Mouse (Mus musculus) left cerebral cortex, adult 18-20 months (tissue): ENCODE results near the gene Rasl12. TPM values are rescaled to one million over a fixed set of nuclear protein-coding genes. Genes with fewer than 3 reads are reported as not detected.

ENCODE experiments used
- DNase-seq, 2 experiments: peaks; one replicate each; pipeline ENCODE4 v3.0.0; 2021 to 2022; ENCODE audit warnings: low spot score in 2 of 2, mixed read lengths in 1 of 2
- long read RNA-seq, 2 experiments: library from polyadenylated mRNA; stranded (forward); transcript quantifications; one replicate each; pipeline ENCODE4 v2.0.0; 2021
- total RNA-seq, 2 experiments: library from RNA; stranded (reverse); gene quantifications; 2 replicates each; pipeline ENCODE4 v1.2.3; 2021

The Rasl12 gene
- total RNA-seq: 1 to 10 TPM; 2.4 to 2.7 TPM
- long read RNA-seq, experiment 1, transcript Rasl12-201 (5 exons, 2,390 nt): major isoform, 6 of 6 reads
- long read RNA-seq, experiment 1, partial matches to known transcripts: 0 of 6 reads
- long read RNA-seq, experiment 1, other reads (novel, unspliced or antisense): 0 of 6 reads
- long read RNA-seq, experiment 2, partial matches to known transcripts: 1 of 4 reads
- long read RNA-seq, experiment 2, other reads (novel, unspliced or antisense): 0 of 4 reads

DNA sequence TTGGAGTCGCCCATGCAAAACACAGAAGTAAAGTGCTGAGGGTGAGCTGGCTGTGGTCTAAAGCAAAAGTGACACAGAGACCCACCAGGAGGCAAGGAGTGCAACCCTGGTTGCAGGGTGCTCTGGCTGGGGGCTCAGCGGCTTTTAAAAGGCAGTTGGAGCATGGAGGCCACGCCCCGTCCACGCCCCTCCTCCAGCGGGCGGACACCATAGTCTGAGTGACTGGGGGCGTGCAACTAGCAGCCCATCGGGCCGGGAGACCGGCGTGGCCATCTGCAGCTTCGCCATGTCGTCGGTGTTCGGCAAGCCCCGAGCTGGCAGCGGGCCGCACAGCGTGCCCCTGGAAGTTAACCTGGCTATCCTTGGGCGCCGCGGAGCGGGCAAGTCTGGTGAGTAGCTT lies at the start of gene Rasl12:
TSS of gene Rasl12 (plus strand) at position 228 of the 400 bp plus-strand sequence.
- DNase-seq: peak; percentile 42 to 58

DNA sequence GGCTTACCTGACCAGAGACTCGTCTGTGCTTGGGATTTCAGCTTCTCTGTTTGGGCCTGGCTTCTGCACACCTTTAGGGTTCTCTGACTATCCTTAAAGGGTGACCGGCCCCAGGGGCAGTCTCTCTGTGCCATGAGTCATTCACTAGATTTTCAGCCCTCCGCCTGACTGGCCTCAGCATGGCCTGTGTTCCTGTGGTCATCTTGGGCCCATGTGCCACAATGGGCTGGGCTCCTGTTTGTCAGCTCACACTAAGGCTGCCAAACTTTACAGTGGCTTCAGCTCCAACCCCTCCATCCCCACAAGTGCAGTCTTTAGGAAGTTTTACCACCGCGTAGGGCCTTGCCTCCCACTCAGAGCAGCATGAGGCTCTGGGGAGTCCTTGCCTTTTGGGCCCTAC lies 45.1 kb upstream of the Rasl12 start:
- no peak for DNase-seq

DNA sequence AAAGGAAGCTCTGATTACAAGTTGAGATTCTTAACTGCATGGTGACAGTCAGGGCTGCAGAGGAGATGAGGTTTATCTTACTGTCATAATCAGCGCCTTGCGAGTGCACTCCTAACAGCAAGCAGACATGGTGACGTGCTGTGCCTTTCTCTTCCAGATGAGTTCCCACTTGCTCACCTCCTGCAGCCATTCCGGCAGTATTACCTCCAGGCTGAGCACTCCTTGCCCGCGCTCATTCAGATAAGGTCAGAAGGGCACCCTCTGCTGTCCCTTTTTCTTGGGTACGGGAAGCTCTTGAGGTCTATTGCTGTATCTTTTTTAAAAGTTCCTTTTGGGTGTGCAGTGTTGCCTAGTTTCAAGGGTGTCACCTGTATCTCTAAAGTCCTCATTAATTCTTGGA lies 41.7 kb upstream of the Rasl12 start:
- DNase-seq: no peak

DNA sequence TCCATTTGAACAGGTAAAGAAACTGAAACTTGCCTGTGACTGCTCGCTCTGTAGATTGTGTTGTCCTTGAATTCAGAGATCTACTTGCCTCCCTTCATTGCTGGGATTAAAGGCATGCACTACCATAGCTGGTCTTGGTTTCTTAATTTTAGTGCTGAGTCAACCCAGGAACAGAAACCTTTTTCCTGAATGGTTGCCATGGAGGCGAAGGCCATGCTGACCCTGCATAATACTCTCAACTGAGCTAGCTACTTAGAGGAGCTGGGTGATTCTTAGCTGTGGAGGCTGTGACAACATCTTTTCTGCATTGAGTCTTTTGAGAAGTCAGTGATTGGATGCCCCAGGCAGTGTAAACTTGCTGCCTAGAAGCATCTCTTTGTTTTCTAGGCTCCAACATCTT lies 41.3 kb upstream of the Rasl12 start:
- no peak for DNase-seq

DNA sequence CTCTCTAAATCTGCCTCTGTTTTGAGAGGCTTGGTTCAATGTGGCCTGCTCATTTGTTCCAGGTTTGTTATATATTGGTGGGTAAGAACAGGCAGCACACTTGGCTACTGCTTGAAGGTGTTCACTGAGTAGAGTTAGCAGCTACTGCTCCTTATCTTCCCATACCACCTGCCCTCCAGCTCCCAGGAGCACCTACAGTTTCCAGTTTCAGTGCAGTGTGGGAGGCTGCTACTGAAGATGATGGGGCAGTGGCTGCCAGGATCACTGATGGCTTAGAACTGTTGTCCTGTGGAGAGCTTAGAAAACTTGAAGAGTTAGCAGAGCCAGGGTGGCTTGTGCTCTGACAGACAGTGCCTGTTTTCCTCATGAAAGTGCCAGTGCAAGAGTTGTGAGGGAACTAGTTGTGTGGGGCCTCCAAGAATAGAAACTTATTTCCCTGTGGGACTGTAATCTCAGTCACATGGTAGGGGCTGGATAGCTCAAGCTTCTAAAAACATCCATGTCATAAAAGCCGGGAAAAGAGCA lies 39.3 kb upstream of the Rasl12 start:
- no peak for DNase-seq

DNA sequence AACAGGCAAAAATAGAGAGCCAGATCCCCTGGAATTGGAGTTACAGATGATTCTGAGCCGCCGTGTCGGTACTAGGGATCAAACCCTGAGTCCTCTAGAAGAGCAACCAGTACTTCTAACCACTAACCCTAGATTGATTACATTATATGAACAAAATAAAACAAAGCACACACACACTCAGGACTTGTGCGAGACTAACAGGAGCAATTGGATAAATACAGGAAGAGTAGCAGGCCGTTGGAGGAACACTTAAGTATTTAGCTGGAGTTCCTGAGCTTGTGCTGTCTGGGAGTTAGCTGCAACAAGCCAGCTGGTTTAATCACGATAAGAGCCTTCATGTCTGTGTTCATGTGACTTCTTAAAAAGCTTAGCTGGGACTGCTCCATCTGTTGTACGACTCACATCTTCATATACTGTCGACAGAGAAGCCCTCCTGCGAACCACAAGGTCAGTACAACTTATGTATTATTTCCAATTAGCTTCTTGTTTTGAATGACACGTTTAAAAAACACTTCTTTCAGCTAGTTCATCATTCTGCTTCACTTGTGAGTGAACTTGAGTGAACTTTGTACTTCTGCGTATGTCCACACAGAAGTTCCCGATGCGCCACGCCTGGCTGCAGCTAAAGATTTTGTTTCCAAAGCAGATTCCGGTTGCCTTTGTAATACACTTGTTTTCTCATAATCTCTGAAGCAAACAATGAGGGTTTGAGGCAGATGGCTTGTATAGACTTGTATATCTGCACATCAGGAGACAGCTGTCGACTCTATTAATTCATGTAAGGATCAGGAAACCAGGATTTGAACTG lies 37.5 kb upstream of the Rasl12 start, which contains the start of gene Ubap1l:
TSS of gene Ubap1l (plus strand) at position 401 of the 808 bp plus-strand sequence.
- no peak for DNase-seq

DNA sequence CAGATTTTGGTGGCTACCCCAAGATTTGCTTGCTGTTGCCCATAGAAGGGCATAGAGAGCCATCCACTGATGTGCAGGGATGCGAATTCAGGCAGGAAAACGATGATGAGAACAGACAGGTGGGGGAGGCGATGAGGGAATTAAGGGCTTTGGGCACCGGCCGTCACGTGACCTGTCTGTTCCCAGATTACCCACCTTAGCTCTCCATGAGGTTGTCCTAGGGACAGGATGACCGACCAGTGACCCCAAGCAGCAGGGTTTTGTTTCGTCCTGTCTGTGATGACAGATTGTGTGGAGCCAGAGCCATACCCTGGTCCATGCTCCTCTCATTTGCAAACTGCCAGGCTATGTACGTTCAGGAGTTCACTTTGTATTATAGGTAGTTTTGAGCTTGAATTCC lies 34.6 kb upstream of the Rasl12 start:
- no peak for DNase-seq

DNA sequence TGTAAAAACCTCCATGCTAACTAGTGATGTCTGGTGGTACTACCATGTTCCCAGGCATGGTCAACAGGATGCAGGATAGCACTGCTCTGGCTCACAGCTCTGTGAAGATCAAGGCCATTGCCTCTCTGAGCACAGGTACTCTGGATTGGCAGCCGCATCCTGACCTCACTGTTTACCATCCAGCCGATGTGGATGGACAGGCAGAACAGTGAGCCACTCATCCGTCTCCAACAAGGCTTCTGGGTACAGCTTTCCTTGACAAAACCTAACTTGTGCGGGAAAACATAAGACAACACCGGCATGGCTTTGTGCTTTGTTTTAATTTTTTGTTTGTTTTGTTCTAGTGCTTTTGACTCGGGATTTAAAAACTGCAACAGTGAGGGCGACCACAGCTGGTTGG lies 32.6 kb upstream of the Rasl12 start:
- DNase-seq: no peak

DNA sequence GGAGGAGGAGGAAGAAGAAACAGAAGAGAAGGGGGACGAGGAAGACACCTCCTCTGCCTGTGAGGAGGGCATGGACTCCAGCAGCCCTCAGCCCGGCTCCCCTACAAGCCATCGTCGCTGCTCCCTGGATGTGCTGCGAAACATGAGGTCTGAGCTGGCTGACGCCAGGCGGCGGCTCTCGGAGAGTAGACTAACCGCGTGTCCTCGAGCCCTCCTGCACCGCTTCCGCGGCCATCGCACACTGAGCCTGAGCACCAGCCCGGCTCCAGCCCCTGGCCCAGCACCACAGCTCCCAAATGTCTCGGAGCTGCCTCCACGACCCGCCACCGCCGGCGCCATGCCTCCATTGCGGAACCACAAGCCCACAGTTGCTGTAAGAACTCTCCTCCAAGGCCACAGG lies 26.6 kb upstream of the Rasl12 start:
- no peak for DNase-seq

DNA sequence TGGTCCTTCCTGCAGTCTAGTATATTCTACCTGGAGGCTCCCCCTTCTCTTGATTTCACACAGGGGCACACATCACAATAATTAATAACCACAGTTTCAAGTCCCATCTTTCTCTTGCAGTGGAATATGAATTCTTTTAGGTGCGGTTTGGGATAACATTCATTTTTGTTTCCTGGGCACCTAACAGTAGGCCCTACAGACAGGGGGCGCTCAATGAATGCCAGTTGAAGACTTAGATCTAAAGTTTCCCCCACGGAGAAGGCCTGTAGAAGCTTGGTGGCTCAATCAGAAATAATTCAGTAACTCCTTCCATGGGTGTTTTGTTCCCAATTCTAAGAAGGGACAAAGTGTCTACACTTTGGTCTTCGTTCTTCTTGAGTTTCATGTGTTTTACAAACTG lies 25.9 kb upstream of the Rasl12 start:
- peak; percentile 29 to 36 for DNase-seq

DNA sequence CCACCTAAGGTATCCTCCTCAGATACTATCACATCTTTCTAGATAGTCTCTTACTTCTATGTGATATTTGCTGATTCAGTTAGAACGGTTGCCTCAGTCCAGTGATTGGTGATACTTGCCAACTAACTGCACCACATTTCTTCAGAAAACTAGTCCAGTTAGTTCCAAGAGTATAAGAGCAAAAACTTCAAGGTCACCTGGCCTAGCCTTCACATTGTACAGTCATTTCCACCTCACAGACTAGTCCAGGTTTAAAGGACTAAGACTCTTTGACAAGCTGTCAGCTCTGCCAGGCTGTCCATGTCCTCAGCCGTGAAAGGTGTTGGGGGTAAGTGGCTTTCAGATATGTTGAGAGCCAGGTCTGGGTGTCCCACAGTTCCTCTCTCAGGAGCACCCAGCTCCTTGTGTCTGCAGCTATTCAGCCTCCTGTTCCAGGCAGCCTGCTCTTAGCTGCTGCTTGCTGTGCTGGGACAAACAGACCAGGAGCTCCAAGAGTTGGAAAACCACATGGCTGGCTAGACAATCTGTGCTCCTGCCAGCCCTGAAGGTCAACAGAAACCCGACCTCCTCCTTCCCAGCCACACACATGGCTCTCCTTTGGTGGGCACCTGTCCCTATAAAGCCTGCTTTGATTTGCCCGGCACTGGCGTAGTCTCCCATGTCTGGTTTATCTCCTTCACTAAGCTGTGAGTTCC lies 23.7 kb upstream of the Rasl12 start:
- DNase-seq: no peak

DNA sequence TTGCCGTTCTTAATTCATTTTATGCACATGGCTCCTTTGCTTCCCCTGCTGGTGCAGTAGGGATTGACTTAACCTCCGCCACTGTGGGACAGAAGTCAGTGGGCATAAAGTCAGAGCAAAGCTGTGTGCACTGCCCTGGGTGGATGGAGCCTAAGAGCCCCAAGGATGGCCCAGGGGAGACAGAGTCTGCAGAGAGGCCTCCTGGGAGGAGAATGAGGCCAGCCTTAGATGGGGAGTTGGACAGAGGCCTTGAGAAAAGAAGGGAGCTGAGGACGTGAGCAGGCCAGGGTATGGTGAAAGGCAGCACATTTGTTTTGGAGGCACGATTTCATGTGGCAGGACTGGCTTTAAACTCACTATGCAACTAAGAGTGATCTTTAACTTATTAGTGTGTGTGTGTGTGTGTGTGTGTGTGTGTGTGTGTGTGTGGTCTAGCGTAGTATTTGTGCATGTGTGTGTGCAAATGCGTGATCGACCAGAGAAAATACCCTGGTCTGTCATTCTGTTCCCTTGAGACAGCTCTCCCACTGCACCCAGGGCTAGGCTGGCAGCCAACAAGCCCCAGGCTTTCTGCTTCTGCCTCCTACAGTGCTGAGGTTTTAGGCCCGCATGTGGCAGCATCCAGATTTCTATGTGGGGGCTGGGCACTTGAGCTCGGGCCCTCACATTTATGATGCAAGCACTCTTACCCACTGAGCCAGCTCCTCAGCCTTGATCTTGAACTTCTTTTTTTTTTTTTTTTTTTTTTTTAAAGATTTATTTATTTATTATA lies 23.0 kb upstream of the Rasl12 start:
- DNase-seq: peak; percentile 58 to 78

DNA sequence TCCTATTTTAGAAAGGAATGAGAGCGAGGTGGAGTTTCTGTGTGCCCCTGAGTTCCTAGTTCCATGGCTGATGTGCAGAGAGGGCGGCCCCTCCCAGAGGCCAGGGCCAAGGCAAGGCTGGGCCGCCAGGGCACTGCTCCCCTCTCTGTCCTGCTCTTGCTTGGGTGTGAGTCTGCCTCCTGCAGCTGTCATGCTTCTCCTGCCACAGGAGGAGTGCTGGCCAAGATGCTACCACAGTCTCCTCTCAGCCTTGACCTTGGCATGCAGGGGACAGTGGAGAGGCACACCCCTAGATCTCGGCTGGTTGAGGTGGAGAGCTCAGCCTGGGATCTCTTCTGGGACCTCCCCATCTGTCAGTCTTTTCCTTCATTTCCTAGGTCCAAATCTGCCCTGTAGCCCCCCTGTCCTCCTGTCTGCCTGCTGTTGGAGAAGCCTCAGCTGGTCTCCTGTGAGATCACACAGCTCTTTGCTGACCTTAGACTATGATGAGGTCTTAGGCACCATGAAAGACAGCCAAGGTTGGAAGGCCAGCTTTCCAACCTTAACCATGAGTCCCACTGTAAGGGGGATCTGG lies 17.2 kb upstream of the Rasl12 start:
- no peak for DNase-seq

DNA sequence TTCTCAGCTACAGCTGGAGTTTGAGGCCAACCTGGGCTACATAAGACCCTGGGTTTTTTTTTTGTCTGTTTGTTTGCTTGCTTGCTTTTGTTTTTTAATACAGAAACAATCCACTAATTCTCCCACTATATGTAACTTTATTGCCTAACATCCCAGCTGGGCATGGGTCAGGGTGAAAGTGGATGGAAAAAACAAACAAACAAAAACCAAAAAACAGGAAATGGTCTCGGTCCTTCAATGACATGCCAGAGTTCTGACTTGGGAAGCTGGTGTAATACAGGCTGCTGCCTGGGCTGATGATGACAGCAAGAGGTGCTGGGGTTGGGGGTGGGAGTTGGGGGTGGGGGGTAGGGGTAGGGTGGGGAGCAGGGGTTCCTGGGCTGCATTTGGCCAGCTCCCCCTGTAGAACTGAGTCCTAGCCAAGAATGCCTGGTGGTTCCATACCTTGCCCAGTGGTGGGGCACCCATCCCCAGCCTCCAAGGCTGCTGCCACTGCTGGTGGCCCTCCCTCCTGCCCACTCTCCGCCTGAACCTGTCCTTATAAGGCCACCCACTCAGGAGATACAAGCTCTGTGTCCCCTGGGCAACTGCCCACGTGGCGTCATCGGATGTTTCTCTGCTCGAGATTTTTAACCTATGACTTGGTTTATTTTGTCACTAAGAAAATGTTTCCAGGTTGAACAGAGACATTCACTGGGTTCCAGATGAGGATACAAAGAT lies 16.1 kb upstream of the Rasl12 start:
- no peak for DNase-seq

DNA sequence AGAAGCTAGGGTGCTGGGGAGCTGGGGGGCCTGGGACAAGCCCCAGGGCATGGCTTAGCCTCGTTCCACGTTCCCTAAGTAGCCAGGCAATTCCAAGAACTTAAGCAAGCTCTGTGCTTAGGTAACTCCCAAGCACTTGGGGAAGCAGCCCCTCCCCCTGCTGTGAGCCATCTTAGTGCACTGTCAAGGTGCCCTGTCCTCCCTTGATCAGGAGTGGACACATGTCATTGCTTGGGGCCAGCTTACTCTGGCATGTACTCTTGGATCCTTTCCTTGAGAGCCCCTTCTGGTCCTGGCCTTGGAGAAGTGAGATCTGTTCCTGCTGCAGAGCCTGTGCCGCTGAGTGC lies 15.6 kb upstream of the Rasl12 start:
- DNase-seq: no peak

DNA sequence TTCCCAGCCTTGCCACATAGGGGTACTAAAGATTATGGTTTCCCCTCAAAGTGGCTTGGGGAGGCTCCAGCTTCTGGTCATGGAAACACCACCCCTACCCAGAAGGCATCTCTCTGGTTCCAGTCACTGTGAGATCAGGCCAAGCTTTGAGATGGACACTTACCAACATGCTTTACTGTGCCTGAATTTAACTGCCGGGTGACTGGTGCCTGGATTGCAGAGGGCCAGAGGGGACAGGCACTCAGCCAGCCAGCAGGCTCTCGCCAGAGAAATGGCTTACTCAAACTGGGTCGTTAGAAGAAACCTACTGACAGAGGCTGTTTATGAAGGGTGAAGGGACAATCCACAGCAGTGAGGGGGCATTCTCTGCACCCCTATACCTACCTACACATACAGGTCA lies 14.0 kb upstream of the Rasl12 start:
- DNase-seq: no peak

DNA sequence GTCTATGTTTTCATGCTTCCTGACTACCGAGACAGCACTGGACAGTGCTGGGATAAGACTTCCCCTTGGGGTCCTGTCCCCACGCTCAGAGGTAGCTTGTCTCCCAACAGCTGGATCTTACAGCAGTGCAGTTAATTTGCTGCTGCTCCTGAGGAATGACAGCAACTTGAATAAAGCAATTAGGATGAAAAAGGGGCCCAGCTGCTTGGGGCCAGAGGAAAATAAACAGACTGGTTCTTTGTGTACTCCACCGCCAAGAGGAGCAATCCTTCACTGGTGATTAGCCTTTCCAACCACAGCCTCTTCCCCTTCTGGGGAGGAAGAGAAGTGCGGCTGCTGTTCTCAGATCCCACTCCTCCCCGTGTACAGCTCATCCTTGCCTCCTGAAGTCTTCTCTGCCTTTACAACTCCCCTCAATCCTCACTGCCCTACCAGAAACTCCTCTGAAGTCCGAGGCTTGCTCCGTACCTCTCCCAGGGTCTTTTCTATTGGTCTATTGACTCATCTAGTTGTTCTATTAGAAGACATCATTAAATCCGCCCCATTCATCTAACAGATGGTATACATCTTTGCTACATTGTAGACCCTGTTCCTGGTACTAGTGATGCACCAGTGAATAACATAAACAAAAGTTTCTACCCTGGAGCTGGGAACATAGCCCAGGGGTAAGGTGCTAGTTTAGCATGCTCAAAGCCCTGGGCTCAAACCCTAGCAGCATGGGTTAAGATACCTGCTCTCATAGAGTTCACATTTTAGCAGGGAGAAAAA lies 11.7 kb upstream of the Rasl12 start:
- no peak for DNase-seq

DNA sequence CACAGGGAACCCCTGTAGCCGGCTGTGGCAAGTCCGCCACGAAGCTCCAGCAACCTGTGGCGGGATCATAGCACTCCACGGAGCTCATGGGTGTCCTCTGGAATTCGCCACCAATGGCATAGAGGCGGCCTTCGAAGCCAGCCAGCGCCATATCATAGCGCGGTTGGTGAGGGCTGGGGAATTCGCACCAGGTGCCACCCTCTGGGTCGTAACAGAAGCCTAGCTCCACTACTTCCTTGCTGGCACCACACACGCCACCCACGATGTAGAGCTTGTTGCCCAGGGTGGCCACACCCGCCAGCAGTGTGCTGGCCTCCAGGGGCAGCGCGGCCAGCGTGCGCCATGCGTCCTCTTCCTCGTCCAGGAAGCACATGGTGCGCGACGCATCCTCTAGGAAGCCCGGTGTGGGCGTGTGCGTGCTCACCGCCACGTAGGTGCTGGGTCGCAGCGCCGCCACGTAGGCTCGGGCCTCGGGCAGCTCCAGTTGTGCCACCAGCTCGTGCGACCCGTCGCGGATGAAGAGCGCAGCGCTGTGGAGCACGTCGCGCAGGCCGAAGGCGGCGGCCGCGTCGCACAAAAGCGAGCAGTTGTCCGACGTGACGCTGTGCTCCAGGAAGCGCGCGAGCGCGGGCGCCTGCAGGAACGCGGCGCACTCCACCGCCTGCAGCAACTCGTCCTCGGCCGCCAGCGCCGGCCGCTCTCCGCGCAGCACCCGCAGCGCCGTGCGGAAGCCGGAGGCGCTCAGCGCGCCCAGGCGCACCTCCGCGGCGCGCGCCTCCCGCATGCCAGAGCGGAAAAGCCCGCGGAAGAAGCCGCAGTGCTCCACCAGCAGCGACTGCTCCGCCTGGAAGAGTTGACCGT lies 7.3 kb upstream of the Rasl12 start:
- DNase-seq: peak in 1 of 2 experiments; percentile 13

DNA sequence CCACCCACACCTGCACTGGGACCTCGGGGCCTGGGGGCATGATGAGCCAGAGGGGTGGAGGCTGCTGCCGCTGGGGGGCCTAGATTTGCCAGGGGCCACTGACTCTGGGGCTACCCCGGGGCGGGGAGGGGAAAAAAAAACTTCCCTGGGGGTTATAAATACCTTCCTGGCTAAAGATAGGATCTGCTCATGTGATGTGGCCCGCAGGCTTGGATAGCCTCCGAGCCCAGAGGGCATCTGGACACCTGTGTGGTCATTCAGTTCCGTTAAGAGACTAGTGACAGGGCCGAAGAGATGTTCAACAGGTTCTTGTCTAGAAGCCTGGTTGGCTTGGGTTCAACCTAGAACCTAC lies 6.7 kb upstream of the Rasl12 start, which contains the start of gene Kbtbd13:
TSS of gene Kbtbd13 (minus strand) at position 40 of the 352 bp plus-strand sequence.
- DNase-seq: no peak
